Mouse (Mus musculus): ENCODE measurements around the gene Ksr1.

DNA sequence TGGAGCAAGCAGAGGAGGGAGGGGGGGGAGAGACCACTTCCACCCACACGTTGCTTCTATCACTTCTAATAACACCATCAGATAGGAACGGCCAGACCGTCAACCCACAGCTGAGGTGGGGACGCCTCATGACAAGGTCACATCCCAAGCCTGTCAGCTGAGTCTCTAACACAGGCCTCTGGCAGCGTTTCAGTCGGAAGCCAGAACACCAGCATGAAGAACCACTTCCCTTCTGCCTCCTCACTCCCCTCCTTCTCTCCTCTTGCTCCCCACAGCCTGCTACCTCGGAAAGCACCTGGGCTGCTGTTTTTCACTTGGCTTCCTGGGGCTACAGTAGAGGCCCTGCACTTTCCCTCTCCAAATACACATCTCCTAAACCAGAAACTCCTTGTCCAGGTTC, 53.4 kb downstream of the Ksr1 start:
- TF ChIP-seq ZKSCAN1 (IDR thresholded peaks at IDR 0.05; ENCODE audit: borderline replicate concordance, low read depth, low read length) (no peak), CTCF (conservative IDR thresholded peaks at IDR 0.05 in 1 of 2, IDR thresholded peaks at IDR 0.05 in 1 of 2; ENCODE audit: low read depth in 2 of 2, low read length in 2 of 2) (no peak), POLR2A (IDR thresholded peaks at IDR 0.05; ENCODE audit: low read depth, low read length) (no peak), USF1 (IDR thresholded peaks at IDR 0.05; ENCODE audit: low read depth, low read length) (no peak), IRF4 (IDR thresholded peaks at IDR 0.05; ENCODE audit: low read depth, low read length) (0 out of 2 replicates have a peak, but pooled peaks have one; percentile 12), MAX (IDR thresholded peaks at IDR 0.05; ENCODE audit: low read length) (no peak), ZC3H11A (IDR thresholded peaks at IDR 0.05; ENCODE audit: low read depth, low read length) (no peak), POLR2AphosphoS2 (IDR thresholded peaks at IDR 0.05; ENCODE audit: low read depth, low read length) (no peak)
